In genomic region chr5:34533820-34534219, GRCm38 (mm10) we compare ENCODE assay signal across 10 mouse cellular contexts. TPM values are rescaled to one million over a fixed set of nuclear protein-coding genes. Genes with fewer than 3 reads are reported as not detected.
DNase-seq lines count a peak whose midpoint lies in the region; ATAC-seq lines count a peak whose summit lies in the region.
"Had no signal": no experiment of that assay in that cellular context is flagged by ENCODE, and none has a peak within 500 bp of the region (broad histone marks: within the 10 kb centered on the region; RNA-seq: fewer than 3 reads in every experiment).

No protein-coding gene starts in this region.

- peak; percentile 32 for DNase-seq in cerebellum, adult 9-11 months
- peak; percentile 64 for DNase-seq in right cerebral cortex, adult 18-20 months
- no peak for DNase-seq in right cerebral cortex, postnatal 25 days
- DNase-seq in heart, postnatal 10 days = peak; percentile 53 to 62
- peak; percentile 49 for DNase-seq in skeletal muscle tissue, adult 2 months (ENCODE audit: low read depth, low spot score)
- DNase-seq in frontal cortex, postnatal 14 days (ENCODE audit: low spot score in 2 of 2) = no peak
- no peak for DNase-seq in spleen, adult 12 weeks (ENCODE audit: low spot score)
- DNase-seq: kidney, adult 11 months had no signal

- ATAC-seq in cerebellum, adult (ENCODE audit: insufficient number of reproducible peaks, low FRiP score, low TSS enrichment) = no peak
- ATAC-seq: forebrain, embryonic 15.5 days had no signal

- intact Hi-C loops in heart, postnatal 10 days (cut with DNase I) = no loop called here

RNA-seq across cellular contexts. Expression of gene Sh3bp2, which starts 8.2 kb away (rescaled TPM):
- total RNA-seq in heart, postnatal 10 days (2021) = 1 to 10 TPM; 3.6 to 6.7 TPM

RNA-seq across cellular contexts. Expression of gene Tnip2, which starts 20.0 kb away (rescaled TPM):
- 1 to 10 TPM; 7.8 to 9.1 TPM for total RNA-seq in heart, postnatal 10 days (2021)

RNA-seq across cellular contexts. Expression of gene Add1, which starts 39.6 kb away (rescaled TPM):
- 100 to 1,000 TPM; 187 to 196 TPM for total RNA-seq in heart, postnatal 10 days (2021)

Comparison
In these comparisons a context has a peak if more than half of its experiments do, and no peak if none do; other contexts are left out.
1. DNase-seq: peak in cerebellum, adult 9-11 months (single experiment), right cerebral cortex, adult 18-20 months (single experiment), heart, postnatal 10 days (2 of 2) and skeletal muscle tissue, adult 2 months (single experiment); none in right cerebral cortex, postnatal 25 days (single experiment), frontal cortex, postnatal 14 days (0 of 2) and spleen, adult 12 weeks (single experiment).